Mouse (Mus musculus): Measurements from ENCODE around the gene Maged1. TPM values are rescaled to one million over a fixed set of nuclear protein-coding genes. Genes with fewer than 3 reads are reported as not detected.

Maged1 gene
- total RNA-seq (2014; rRNA removed; ENCODE audit: low replicate concordance) (382 and 443 TPM in 2 replicates), polyA plus RNA-seq (2015; fragmentation: Nextera tagmentation; extraction: Ambion mirVana) (235 and 253 TPM in 2 replicates)

GRCm38 (mm10) chrX:94541918-94542355 is at the start of gene Maged1:
Gene Maged1, minus strand, starts transcription at chrX:94542143.
- Histone ChIP-seq H3K4me2 (ENCODE audit: low read depth, low read length) (peak within 1 kb of the TSS; percentile 62), H3K27ac (ENCODE audit: low read depth) (peak within 1 kb of the TSS; percentile 86), H3K4me3 (ENCODE audit: low read depth, low read length) (peak within 1 kb of the TSS; percentile 60), H3K27me3 (ENCODE audit: control insufficient read depth, insufficient read depth, low read length) (no peaks in the 10 kb centered on the region), H3K9ac (replicated peaks; ENCODE audit: low read depth, low read length) (peak within 1 kb of the TSS; percentile 64), H3K4me1 (ENCODE audit: control insufficient read depth, insufficient read depth) (no peaks in the 10 kb centered on the region), H3K9me3 (replicated peaks; ENCODE audit: control insufficient read depth, low read length) (no peaks in the 10 kb centered on the region), H3K36me3 (replicated peaks; ENCODE audit: control insufficient read depth, insufficient read depth, low read length) (peaks cover 26% of the 10 kb centered on the region)
- ATAC-seq (ENCODE audit: insufficient read depth, low read depth), result peak; percentile 91
- peak; percentile 94 for DNase-seq (ENCODE audit: low spot score)
- WGBS, result 14% methylated on average over 31 of the region's 32 CpGs
- TF ChIP-seq CTCF (IDR thresholded peaks at IDR 0.05; ENCODE audit: low read depth), result no peak
- no peak for TF ChIP-seq EP300 (IDR thresholded peaks at IDR 0.05; ENCODE audit: low read depth)

- TF ChIP-seq CTCF (IDR thresholded peaks at IDR 0.05; ENCODE audit: low read depth) (no peak), EP300 (IDR thresholded peaks at IDR 0.05; ENCODE audit: low read depth) (no peak)
- Histone ChIP-seq H3K9me3 (replicated peaks; ENCODE audit: control insufficient read depth, low read length) (no peaks in the 10 kb centered on the region), H3K4me1 (ENCODE audit: control insufficient read depth, insufficient read depth) (no peaks in the 10 kb centered on the region), H3K9ac (replicated peaks; ENCODE audit: low read depth, low read length) (no peak overlapping the region), H3K27ac (ENCODE audit: low read depth) (no peak overlapping the region), H3K36me3 (replicated peaks; ENCODE audit: control insufficient read depth, insufficient read depth, low read length) (no peaks in the 10 kb centered on the region), H3K27me3 (ENCODE audit: control insufficient read depth, insufficient read depth, low read length) (no peaks in the 10 kb centered on the region), H3K4me3 (ENCODE audit: low read depth, low read length) (no peak overlapping the region), H3K4me2 (ENCODE audit: low read depth, low read length) (no peak overlapping the region)
- ATAC-seq (ENCODE audit: insufficient read depth, low read depth), result no peak
- WGBS, result 78% methylated on average over 1 of the region's 1 CpGs
- no peak for DNase-seq (ENCODE audit: low spot score)
Measured at GRCm38 (mm10) chrX:94580251-94580650, 38.3 kb upstream of the Maged1 start.

- no peak overlapping the region for H3K27ac ChIP-seq (ENCODE audit: low read depth)
- no peaks in the 10 kb centered on the region for H3K4me1 ChIP-seq (ENCODE audit: control insufficient read depth, insufficient read depth)
- no peaks in the 10 kb centered on the region for H3K36me3 ChIP-seq (replicated peaks; ENCODE audit: control insufficient read depth, insufficient read depth, low read length)
- TF ChIP-seq EP300 (IDR thresholded peaks at IDR 0.05; ENCODE audit: low read depth) (no peak), CTCF (IDR thresholded peaks at IDR 0.05; ENCODE audit: low read depth) (no peak)
- no peaks in the 10 kb centered on the region for H3K9me3 ChIP-seq (replicated peaks; ENCODE audit: control insufficient read depth, low read length)
- DNase-seq (ENCODE audit: low spot score) (no peak), ATAC-seq (ENCODE audit: insufficient read depth, low read depth) (no peak)
- 61% methylated on average over 2 of the region's 2 CpGs for WGBS
- H3K9ac ChIP-seq (replicated peaks; ENCODE audit: low read depth, low read length), result no peak overlapping the region
- no peak overlapping the region for H3K4me2 ChIP-seq (ENCODE audit: low read depth, low read length)
- H3K27me3 ChIP-seq (ENCODE audit: control insufficient read depth, insufficient read depth, low read length), result no peaks in the 10 kb centered on the region
- no peak overlapping the region for H3K4me3 ChIP-seq (ENCODE audit: low read depth, low read length)
Measured at GRCm38 (mm10) chrX:94564694-94565093, 22.8 kb upstream of the Maged1 start.

DNA sequence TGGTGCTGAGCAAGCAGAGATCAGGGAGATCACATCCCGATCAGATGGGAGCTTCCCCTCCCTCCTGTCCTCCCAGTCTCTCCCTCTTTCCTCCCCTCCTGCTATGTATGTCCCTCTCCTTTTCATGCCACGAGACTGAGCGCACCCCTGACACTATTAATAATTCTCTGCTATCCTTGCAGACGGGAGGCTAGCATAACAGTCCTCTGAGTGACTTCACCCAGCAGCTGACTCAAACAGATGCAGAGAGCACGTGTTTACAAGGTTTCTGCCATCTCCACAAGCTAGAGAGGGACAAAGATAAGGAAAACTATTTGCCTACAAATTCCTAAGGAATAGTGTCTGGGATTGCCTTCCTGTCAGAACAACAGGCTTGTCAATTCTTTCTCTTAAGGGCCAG is 20.4 kb upstream of the Maged1 start:
- Histone ChIP-seq H3K9ac (replicated peaks; ENCODE audit: low read depth, low read length) (no peak overlapping the region), H3K27ac (ENCODE audit: low read depth) (peak overlapping the region; percentile 38; the same call in 1 of the 2 replicates), H3K27me3 (ENCODE audit: control insufficient read depth, insufficient read depth, low read length) (no peaks in the 10 kb centered on the region), H3K4me1 (ENCODE audit: control insufficient read depth, insufficient read depth) (no peaks in the 10 kb centered on the region), H3K4me2 (ENCODE audit: low read depth, low read length) (no peak overlapping the region; the same call in 1 of the 2 replicates), H3K36me3 (replicated peaks; ENCODE audit: control insufficient read depth, insufficient read depth, low read length) (no peaks in the 10 kb centered on the region), H3K4me3 (ENCODE audit: low read depth, low read length) (no peak overlapping the region), H3K9me3 (replicated peaks; ENCODE audit: control insufficient read depth, low read length) (no peaks in the 10 kb centered on the region)
- DNase-seq (ENCODE audit: low spot score) (peak; percentile 41), ATAC-seq (ENCODE audit: insufficient read depth, low read depth) (peak; percentile 75)
- WGBS, result 13% methylated on average over 5 of the region's 5 CpGs
- TF ChIP-seq EP300 (IDR thresholded peaks at IDR 0.05; ENCODE audit: low read depth) (no peak), CTCF (IDR thresholded peaks at IDR 0.05; ENCODE audit: low read depth) (no peak)

- WGBS, result 45% methylated on average over 3 of the region's 3 CpGs
- no peaks in the 10 kb centered on the region for H3K36me3 ChIP-seq (replicated peaks; ENCODE audit: control insufficient read depth, insufficient read depth, low read length)
- DNase-seq (ENCODE audit: low spot score), result no peak
- ATAC-seq (ENCODE audit: insufficient read depth, low read depth), result no peak
- TF ChIP-seq CTCF (IDR thresholded peaks at IDR 0.05; ENCODE audit: low read depth) (peak; percentile 30), EP300 (IDR thresholded peaks at IDR 0.05; ENCODE audit: low read depth) (no peak)
- no peaks in the 10 kb centered on the region for H3K9me3 ChIP-seq (replicated peaks; ENCODE audit: control insufficient read depth, low read length)
- H3K27me3 ChIP-seq (ENCODE audit: control insufficient read depth, insufficient read depth, low read length), result no peaks in the 10 kb centered on the region
- no peak overlapping the region for H3K4me3 ChIP-seq (ENCODE audit: low read depth, low read length)
- no peaks in the 10 kb centered on the region for H3K4me1 ChIP-seq (ENCODE audit: control insufficient read depth, insufficient read depth)
- H3K27ac ChIP-seq (ENCODE audit: low read depth), result no peak overlapping the region
- H3K4me2 ChIP-seq (ENCODE audit: low read depth, low read length), result no peak overlapping the region
- H3K9ac ChIP-seq (replicated peaks; ENCODE audit: low read depth, low read length), result no peak overlapping the region
Measured at GRCm38 (mm10) chrX:94548227-94548626, 6.3 kb upstream of the Maged1 start.

- H3K9ac ChIP-seq (replicated peaks; ENCODE audit: low read depth, low read length), result no peak overlapping the region
- DNase-seq (ENCODE audit: low spot score) (no peak), ATAC-seq (ENCODE audit: insufficient read depth, low read depth) (no peak)
- no peak overlapping the region for H3K4me3 ChIP-seq (ENCODE audit: low read depth, low read length)
- H3K36me3 ChIP-seq (replicated peaks; ENCODE audit: control insufficient read depth, insufficient read depth, low read length), result no peaks in the 10 kb centered on the region
- TF ChIP-seq CTCF (IDR thresholded peaks at IDR 0.05; ENCODE audit: low read depth) (no peak), EP300 (IDR thresholded peaks at IDR 0.05; ENCODE audit: low read depth) (no peak)
- no peaks in the 10 kb centered on the region for H3K9me3 ChIP-seq (replicated peaks; ENCODE audit: control insufficient read depth, low read length)
- H3K27me3 ChIP-seq (ENCODE audit: control insufficient read depth, insufficient read depth, low read length), result no peaks in the 10 kb centered on the region
- WGBS, result 78% methylated on average over 3 of the region's 3 CpGs
- H3K4me1 ChIP-seq (ENCODE audit: control insufficient read depth, insufficient read depth), result no peaks in the 10 kb centered on the region
- no peak overlapping the region for H3K4me2 ChIP-seq (ENCODE audit: low read depth, low read length)
- H3K27ac ChIP-seq (ENCODE audit: low read depth), result no peak overlapping the region
Measured at GRCm38 (mm10) chrX:94545941-94546340, 4.0 kb upstream of the Maged1 start.
